Mouse (Mus musculus): Measurements from ENCODE around the gene Ccp110. TPM values are rescaled to one million over a fixed set of nuclear protein-coding genes. Genes with fewer than 3 reads are reported as not detected.

Ccp110 gene
- polyA plus RNA-seq (2015; fragmentation: Nextera tagmentation; extraction: Ambion mirVana) = 7.4 and 8.5 TPM in 2 replicates

DNA sequence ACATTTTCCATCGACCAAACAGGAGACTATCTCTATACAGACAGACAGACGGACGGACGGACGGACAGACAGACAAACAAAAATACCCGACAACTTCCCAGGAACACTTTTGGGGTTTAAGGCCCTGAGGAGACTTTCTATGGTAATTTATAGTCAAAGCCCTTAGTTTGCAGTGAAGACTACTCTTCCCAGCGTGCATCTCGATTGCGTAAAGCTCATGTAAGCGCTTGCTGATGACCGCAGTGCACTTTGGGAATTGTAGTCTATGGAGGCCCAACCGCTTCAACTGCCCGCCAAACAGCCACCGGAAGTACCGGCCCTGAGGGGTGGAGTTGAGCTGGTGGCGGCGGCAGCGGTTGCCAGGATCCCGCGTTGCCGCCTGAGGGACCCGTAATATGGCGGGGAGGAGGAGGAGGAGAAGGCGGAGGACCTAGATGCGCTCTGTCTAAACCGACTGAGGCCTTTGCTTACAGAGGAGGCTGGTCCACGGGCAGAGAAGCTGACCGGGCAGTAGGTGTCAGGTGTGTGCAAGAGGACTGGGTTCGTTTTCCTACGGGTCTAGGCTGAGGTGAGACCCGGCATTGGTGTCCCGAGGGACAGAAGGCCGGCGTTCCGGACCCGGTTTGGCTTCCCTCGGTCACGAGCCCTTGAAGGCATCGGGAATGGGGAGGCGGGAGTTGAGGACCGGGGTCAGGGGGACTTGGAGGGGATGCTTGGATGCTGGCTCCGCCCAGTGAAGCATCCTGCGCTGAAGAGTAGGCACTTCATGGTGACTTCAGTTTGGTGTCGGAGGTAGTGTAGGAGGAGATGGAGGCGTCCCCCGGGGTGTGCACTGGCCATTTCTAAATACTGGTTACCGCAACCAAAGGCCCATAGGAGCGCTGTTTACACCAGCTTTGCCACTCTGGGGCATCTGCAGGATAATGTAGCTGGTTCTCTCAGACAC, at the start of gene Ccp110:
TSS of gene Ccp110 (plus strand) at position 325 of the 946 bp plus-strand sequence.
- WGBS = 1% methylated on average over 48 of the region's 48 CpGs
- Histone ChIP-seq H3K36me3 (ENCODE audit: control insufficient read depth, insufficient read depth) (no peaks in the 10 kb centered on the region), H3K4me3 (ENCODE audit: low read length) (peak within 1 kb of the TSS; percentile 89), H3K27ac (ENCODE audit: low read length) (no peak within 1 kb of the TSS), H3K4me2 (ENCODE audit: low read depth, low read length) (peak within 1 kb of the TSS; percentile 90), H3K4me1 (ENCODE audit: control insufficient read depth, insufficient read depth, low read length) (peaks cover 7% of the 10 kb centered on the region; the same call in 1 of the 2 replicates), H3K9me3 (replicated peaks; ENCODE audit: control insufficient read depth, low read length) (no peaks in the 10 kb centered on the region), H3K9ac (ENCODE audit: low read length) (peak within 1 kb of the TSS; percentile 82), H3K27me3 (ENCODE audit: control insufficient read depth, insufficient read depth, low read length) (no peaks in the 10 kb centered on the region)
- peak; percentile 95 for ATAC-seq (replicated peaks; ENCODE audit: extremely low read depth, insufficient read depth, low FRiP score)

DNA sequence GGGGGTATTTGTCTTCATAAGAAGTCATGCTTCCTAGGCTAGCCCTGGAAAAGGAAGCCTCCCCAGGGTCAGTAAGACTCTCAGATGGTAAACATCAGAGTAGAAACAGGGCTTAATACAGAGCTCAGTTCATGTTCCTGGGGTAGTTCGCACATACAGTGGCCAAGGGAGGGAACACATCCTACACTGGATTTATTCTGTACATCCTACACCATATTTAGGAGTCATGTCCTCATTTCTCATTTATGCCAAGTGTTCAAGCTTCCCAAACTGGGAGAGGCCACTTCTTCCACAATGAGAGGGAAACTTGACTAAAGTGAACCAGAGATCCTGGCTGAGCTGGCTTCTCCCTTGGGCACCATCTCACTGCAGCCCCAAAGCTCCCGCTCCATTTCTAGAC, 44.6 kb upstream of the Ccp110 start:
- no peak overlapping the region for H3K4me3 ChIP-seq (ENCODE audit: low read length)
- 94% methylated on average over 2 of the region's 2 CpGs for WGBS
- no peak overlapping the region for H3K9ac ChIP-seq (ENCODE audit: low read length)
- no peak overlapping the region for H3K27ac ChIP-seq (ENCODE audit: low read length)
- no peak for ATAC-seq (replicated peaks; ENCODE audit: extremely low read depth, insufficient read depth, low FRiP score)
- no peaks in the 10 kb centered on the region for H3K36me3 ChIP-seq (ENCODE audit: control insufficient read depth, insufficient read depth)
- peaks cover 7% of the 10 kb centered on the region for H3K9me3 ChIP-seq (replicated peaks; ENCODE audit: control insufficient read depth, low read length)
- no peaks in the 10 kb centered on the region for H3K4me1 ChIP-seq (ENCODE audit: control insufficient read depth, insufficient read depth, low read length)
- peaks cover 40% of the 10 kb centered on the region for H3K27me3 ChIP-seq (ENCODE audit: control insufficient read depth, insufficient read depth, low read length)
- H3K4me2 ChIP-seq (ENCODE audit: low read depth, low read length) = no peak overlapping the region

DNA sequence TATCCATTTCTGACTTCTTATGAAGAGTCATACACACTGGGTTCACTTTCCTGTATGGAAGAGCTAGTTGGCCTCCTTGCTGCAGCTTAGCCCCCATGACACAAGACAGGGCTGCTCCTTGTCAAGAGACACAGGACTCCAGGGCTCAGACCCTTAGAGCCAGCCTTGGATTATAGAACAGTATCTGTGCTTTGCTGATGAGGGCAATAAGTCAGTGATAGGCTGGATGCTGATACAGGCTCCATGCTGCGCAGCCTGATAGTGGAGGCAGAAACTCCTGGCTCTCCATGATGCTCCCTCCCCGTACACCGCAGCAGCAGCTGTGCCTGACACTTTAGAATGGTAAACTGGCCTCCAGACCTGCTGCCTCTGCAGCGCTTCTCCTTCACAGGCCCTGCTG, 42.2 kb upstream of the Ccp110 start:
- Histone ChIP-seq H3K4me1 (ENCODE audit: control insufficient read depth, insufficient read depth, low read length) (no peaks in the 10 kb centered on the region), H3K9me3 (replicated peaks; ENCODE audit: control insufficient read depth, low read length) (peaks cover 2% of the 10 kb centered on the region), H3K4me2 (ENCODE audit: low read depth, low read length) (no peak overlapping the region), H3K27ac (ENCODE audit: low read length) (no peak overlapping the region), H3K4me3 (ENCODE audit: low read length) (no peak overlapping the region), H3K9ac (ENCODE audit: low read length) (no peak overlapping the region), H3K36me3 (ENCODE audit: control insufficient read depth, insufficient read depth) (no peaks in the 10 kb centered on the region), H3K27me3 (ENCODE audit: control insufficient read depth, insufficient read depth, low read length) (peaks cover 61% of the 10 kb centered on the region)
- 51% methylated on average over 4 of the region's 4 CpGs for WGBS
- ATAC-seq (replicated peaks; ENCODE audit: extremely low read depth, insufficient read depth, low FRiP score) = no peak

DNA sequence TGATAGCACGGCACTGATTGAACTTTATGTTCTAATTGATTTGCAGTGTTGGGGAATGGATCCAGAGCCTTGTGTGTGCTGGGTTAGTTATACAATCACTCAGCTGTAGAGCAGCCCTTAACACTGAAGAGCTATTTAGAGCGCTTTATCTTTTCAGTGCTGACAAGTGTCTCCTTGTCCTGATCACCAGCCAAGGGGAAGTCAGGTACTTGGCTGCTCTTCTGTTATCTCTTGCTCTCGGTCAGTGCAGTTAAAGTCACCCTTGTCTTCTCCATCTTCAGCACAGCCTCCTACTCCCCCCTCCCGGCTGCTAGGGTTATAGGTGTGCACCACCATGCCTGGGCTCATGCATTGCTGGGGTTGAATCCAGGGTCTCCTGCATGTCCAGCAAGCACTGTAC, 35.5 kb upstream of the Ccp110 start:
- H3K4me2 ChIP-seq (ENCODE audit: low read depth, low read length) = no peak overlapping the region
- ATAC-seq (replicated peaks; ENCODE audit: extremely low read depth, insufficient read depth, low FRiP score) = peak; percentile 78
- WGBS = 26% methylated on average over 4 of the region's 4 CpGs

DNA sequence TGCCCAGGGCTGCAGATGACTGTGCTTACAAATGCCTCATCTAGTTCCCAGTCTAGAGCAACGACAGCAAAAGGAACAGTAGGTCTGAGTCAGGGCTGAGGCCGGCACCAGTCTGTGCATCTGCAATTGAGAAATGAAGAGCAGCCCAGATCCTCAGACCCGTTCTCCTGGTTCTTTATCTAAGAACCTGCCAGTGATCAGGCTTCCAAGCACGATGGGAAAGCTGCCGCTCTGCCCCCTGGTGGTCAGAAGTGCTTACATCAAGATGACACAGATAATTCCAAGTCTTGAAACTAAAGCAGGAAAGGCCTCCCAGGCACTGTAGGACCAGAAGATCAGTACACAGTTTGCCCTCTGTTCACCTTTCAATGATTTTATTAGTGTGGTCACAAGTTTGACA, 24.2 kb upstream of the Ccp110 start:
- no peak overlapping the region for H3K27ac ChIP-seq (ENCODE audit: low read length)
- no peak overlapping the region for H3K4me3 ChIP-seq (ENCODE audit: low read length)
- H3K4me1 ChIP-seq (ENCODE audit: control insufficient read depth, insufficient read depth, low read length) = no peaks in the 10 kb centered on the region
- WGBS = 21% methylated on average over 5 of the region's 5 CpGs
- H3K36me3 ChIP-seq (ENCODE audit: control insufficient read depth, insufficient read depth) = peaks cover 31% of the 10 kb centered on the region
- no peak overlapping the region for H3K9ac ChIP-seq (ENCODE audit: low read length)
- no peaks in the 10 kb centered on the region for H3K9me3 ChIP-seq (replicated peaks; ENCODE audit: control insufficient read depth, low read length)
- 0 out of 2 replicates have a peak, but pooled peaks have one; percentile 21 for ATAC-seq (replicated peaks; ENCODE audit: extremely low read depth, insufficient read depth, low FRiP score)
- peaks cover 14% of the 10 kb centered on the region for H3K27me3 ChIP-seq (ENCODE audit: control insufficient read depth, insufficient read depth, low read length)
- H3K4me2 ChIP-seq (ENCODE audit: low read depth, low read length) = no peak overlapping the region

More for the DNA sequence above, 35.5 kb upstream of the Ccp110 start:
- no peak overlapping the region for H3K4me3 ChIP-seq (ENCODE audit: low read length)
- no peak overlapping the region for H3K27ac ChIP-seq (ENCODE audit: low read length)
- peaks cover 4% of the 10 kb centered on the region for H3K4me1 ChIP-seq (ENCODE audit: control insufficient read depth, insufficient read depth, low read length)
- no peak overlapping the region for H3K9ac ChIP-seq (ENCODE audit: low read length)
- H3K9me3 ChIP-seq (replicated peaks; ENCODE audit: control insufficient read depth, low read length) = peaks cover 10% of the 10 kb centered on the region
- H3K36me3 ChIP-seq (ENCODE audit: control insufficient read depth, insufficient read depth) = no peaks in the 10 kb centered on the region
- H3K27me3 ChIP-seq (ENCODE audit: control insufficient read depth, insufficient read depth, low read length) = peaks cover 60% of the 10 kb centered on the region

DNA sequence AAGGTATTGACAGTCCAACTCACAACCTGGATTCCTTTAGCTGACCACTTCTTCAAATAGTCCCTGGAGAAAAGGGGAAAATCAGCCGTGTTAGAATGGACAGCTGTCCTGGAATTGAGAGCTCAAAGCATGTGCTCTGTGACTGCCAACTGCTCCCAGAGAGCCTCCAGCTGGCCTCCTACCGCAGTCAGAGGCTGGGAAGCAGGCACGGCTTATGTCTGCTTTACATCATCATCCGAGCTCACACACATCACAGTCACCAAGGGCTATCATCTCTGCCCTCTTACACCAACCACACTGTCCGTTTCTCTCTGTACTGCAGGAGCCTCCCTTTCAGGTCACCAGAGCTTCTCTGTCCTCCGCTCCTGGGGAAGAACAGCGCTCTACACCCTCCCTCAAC, 23.3 kb upstream of the Ccp110 start:
- Histone ChIP-seq H3K4me1 (ENCODE audit: control insufficient read depth, insufficient read depth, low read length) (no peaks in the 10 kb centered on the region), H3K9me3 (replicated peaks; ENCODE audit: control insufficient read depth, low read length) (no peaks in the 10 kb centered on the region), H3K4me2 (ENCODE audit: low read depth, low read length) (no peak overlapping the region), H3K36me3 (ENCODE audit: control insufficient read depth, insufficient read depth) (peaks cover 35% of the 10 kb centered on the region), H3K4me3 (ENCODE audit: low read length) (no peak overlapping the region), H3K27me3 (ENCODE audit: control insufficient read depth, insufficient read depth, low read length) (peaks cover 13% of the 10 kb centered on the region), H3K27ac (ENCODE audit: low read length) (no peak overlapping the region), H3K9ac (ENCODE audit: low read length) (no peak overlapping the region)
- 75% methylated on average over 7 of the region's 7 CpGs for WGBS
- ATAC-seq (replicated peaks; ENCODE audit: extremely low read depth, insufficient read depth, low FRiP score) = no peak

DNA sequence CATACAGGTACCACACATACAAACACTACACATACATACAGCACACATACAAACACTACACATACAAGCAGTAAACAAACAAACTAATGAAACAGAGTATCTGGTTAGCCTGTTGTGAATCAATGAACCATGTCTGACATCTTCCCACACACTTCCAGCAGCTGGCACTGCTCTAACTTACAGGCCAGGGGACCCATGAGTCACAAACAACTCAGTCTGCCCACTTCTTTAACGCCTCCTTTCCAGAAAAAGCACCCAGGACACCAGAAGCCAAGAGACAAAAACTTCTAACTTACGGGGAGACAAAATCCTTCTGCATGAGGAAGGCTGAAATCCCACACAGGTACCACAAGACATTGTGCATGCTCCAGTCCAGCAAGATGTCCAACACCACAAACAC, 21.1 kb upstream of the Ccp110 start:
- Histone ChIP-seq H3K27me3 (ENCODE audit: control insufficient read depth, insufficient read depth, low read length) (peaks cover 5% of the 10 kb centered on the region), H3K9me3 (replicated peaks; ENCODE audit: control insufficient read depth, low read length) (no peaks in the 10 kb centered on the region), H3K4me1 (ENCODE audit: control insufficient read depth, insufficient read depth, low read length) (no peaks in the 10 kb centered on the region), H3K4me3 (ENCODE audit: low read length) (no peak overlapping the region), H3K9ac (ENCODE audit: low read length) (no peak overlapping the region), H3K4me2 (ENCODE audit: low read depth, low read length) (no peak overlapping the region), H3K27ac (ENCODE audit: low read length) (no peak overlapping the region), H3K36me3 (ENCODE audit: control insufficient read depth, insufficient read depth) (peaks cover 49% of the 10 kb centered on the region)
- 95% methylated on average over 2 of the region's 2 CpGs for WGBS
- ATAC-seq (replicated peaks; ENCODE audit: extremely low read depth, insufficient read depth, low FRiP score) = no peak

DNA sequence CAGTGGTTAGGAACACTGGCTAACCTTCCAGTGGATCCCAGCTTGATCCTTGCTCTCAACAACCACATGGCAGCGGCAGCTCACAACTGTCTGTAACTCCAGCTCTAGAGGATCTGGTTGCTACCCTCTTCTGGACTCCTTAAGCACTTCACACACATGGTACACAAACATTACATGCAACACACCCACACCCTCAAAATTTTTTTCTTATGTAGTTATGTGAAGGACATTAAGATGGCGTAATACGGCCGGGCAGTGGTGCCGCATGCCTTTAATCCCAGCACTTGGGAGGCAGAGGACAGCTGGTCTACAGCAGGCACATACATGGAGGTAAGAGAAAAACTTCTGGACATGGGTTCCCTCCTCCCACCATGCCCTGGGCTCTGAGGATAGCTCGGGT, 16.2 kb upstream of the Ccp110 start:
- H3K27me3 ChIP-seq (ENCODE audit: control insufficient read depth, insufficient read depth, low read length) = no peaks in the 10 kb centered on the region
- no peaks in the 10 kb centered on the region for H3K4me1 ChIP-seq (ENCODE audit: control insufficient read depth, insufficient read depth, low read length)
- no peak overlapping the region for H3K4me2 ChIP-seq (ENCODE audit: low read depth, low read length)
- H3K9me3 ChIP-seq (replicated peaks; ENCODE audit: control insufficient read depth, low read length) = no peaks in the 10 kb centered on the region
- no peak overlapping the region for H3K9ac ChIP-seq (ENCODE audit: low read length)
- peaks cover 41% of the 10 kb centered on the region for H3K36me3 ChIP-seq (ENCODE audit: control insufficient read depth, insufficient read depth)
- no peak overlapping the region for H3K4me3 ChIP-seq (ENCODE audit: low read length)
- WGBS = 94% methylated on average over 6 of the region's 6 CpGs
- ATAC-seq (replicated peaks; ENCODE audit: extremely low read depth, insufficient read depth, low FRiP score) = no peak
- no peak overlapping the region for H3K27ac ChIP-seq (ENCODE audit: low read length)

DNA sequence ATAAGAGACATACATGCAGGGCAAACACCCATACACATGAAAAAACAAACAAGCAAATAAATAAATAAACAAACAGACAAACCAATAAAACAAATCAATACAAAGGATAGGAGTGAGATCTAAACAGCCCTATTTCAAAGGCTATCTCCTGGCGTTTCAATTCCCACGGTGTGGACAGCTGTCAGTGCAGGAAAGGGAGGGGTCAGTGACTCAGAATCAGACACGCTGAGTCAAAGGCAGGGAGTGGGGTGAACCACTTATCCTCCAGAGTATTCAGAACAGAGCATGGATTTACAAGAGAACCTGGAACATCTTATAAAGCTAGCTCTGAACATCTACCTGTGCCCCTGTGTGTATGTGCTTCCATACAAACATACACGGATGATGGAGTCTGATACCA, 15.2 kb upstream of the Ccp110 start:
- Histone ChIP-seq H3K4me3 (ENCODE audit: low read length) (no peak overlapping the region), H3K27me3 (ENCODE audit: control insufficient read depth, insufficient read depth, low read length) (no peaks in the 10 kb centered on the region), H3K9me3 (replicated peaks; ENCODE audit: control insufficient read depth, low read length) (no peaks in the 10 kb centered on the region), H3K4me2 (ENCODE audit: low read depth, low read length) (no peak overlapping the region), H3K9ac (ENCODE audit: low read length) (no peak overlapping the region), H3K36me3 (ENCODE audit: control insufficient read depth, insufficient read depth) (peaks cover 35% of the 10 kb centered on the region), H3K4me1 (ENCODE audit: control insufficient read depth, insufficient read depth, low read length) (no peaks in the 10 kb centered on the region), H3K27ac (ENCODE audit: low read length) (no peak overlapping the region)
- ATAC-seq (replicated peaks; ENCODE audit: extremely low read depth, insufficient read depth, low FRiP score) = no peak
- 65% methylated on average over 4 of the region's 4 CpGs for WGBS

Data from heart, embryonic 16.5 days (tissue).